Mouse (Mus musculus) forebrain, embryonic 15.5 days (tissue): ENCODE data around the gene Vmn1r42. TPM values are rescaled to one million over a fixed set of nuclear protein-coding genes. Genes with fewer than 3 reads are reported as not detected.
"Not testable (repeated sequence)": the region's sequence is repeated elsewhere in the genome, so short reads cannot be mapped to it uniquely, and the experiment has no call there.

ENCODE experiments used
- ATAC-seq: fragments of 200-750 bp; cut with Nextera tagmentation; replicated peaks from 2 replicates; pipeline ENCODE4 v1.8.0; 2017; ENCODE audit warnings: mild to moderate bottlenecking, moderate TSS enrichment, moderate library complexity
- H3K27ac ChIP-seq: fragments of 300-500 bp; sonication (generic); replicated peaks from 2 replicates; pipeline ENCODE4 v1.5.1; 2015; ENCODE audit warnings: mild to moderate bottlenecking, inconsistent platforms
- H3K27me3 ChIP-seq: fragments of 300-500 bp; sonication (generic); 2 replicates; pipeline ENCODE4 v1.6.1; 2015; ENCODE audit warnings: inconsistent platforms
- H3K36me3 ChIP-seq: fragments of 300-500 bp; sonication (generic); 2 replicates; pipeline ENCODE4 v1.6.1; 2015; ENCODE audit warnings: mild to moderate bottlenecking, inconsistent platforms
- H3K4me1 ChIP-seq: fragments of 300-500 bp; sonication (generic); 2 replicates; pipeline ENCODE4 v1.6.1; 2015; ENCODE audit warnings: inconsistent platforms
- H3K4me2 ChIP-seq: fragments of 300-500 bp; sonication (generic); replicated peaks from 2 replicates; pipeline ENCODE4 v1.6.1; 2015; ENCODE audit warnings: mild to moderate bottlenecking, inconsistent platforms
- H3K4me3 ChIP-seq: fragments of 300-500 bp; sonication (generic); 2 replicates; pipeline ENCODE4 v1.5.1; 2015; ENCODE audit warnings: mild to moderate bottlenecking, inconsistent platforms
- H3K9ac ChIP-seq: fragments of 300-500 bp; sonication (generic); replicated peaks from 2 replicates; pipeline ENCODE4 v1.6.1; 2015; ENCODE audit warnings: mild to moderate bottlenecking, inconsistent platforms
- H3K9me3 ChIP-seq: fragments of 300-500 bp; sonication (generic); 2 replicates; pipeline ENCODE4 v1.6.1; 2016; ENCODE audit warnings: inconsistent platforms
- WGBS: fragments of 180-500 bp; shearing (Covaris S2); methylation state at CpG from one replicate; pipeline ENCODE4 v1.1.7; 2015; ENCODE audit warnings: mixed read lengths; 5-methylcytosine and 5-hydroxymethylcytosine counted together
- polyA plus RNA-seq: library from polyadenylated mRNA; unstranded; fragments of >200 nt; fragmentation: Nextera tagmentation; extraction: Ambion mirVana; gene quantifications from 2 replicates; pipeline ENCODE4 v1.2.1, GENCODE M21; 2015

Vmn1r42 gene
- not detected in 2 replicates for polyA plus RNA-seq

GRCm38 (mm10) chr6:89876313-89876712 is at the start of gene Vmn1r42, which contains the start of gene Vmn1r43:
Vmn1r42 (minus strand) TSS chr6:89876413.
Vmn1r43 (minus strand) TSS chr6:89876413.
- not testable (repeated sequence) for H3K4me3 ChIP-seq, H3K27ac ChIP-seq, H3K9ac ChIP-seq, H3K9me3 ChIP-seq, ATAC-seq, H3K4me1 ChIP-seq, H3K36me3 ChIP-seq, H3K27me3 ChIP-seq, H3K4me2 ChIP-seq
- 84% methylated on average over 3 of the region's 3 CpGs for WGBS

DNA sequence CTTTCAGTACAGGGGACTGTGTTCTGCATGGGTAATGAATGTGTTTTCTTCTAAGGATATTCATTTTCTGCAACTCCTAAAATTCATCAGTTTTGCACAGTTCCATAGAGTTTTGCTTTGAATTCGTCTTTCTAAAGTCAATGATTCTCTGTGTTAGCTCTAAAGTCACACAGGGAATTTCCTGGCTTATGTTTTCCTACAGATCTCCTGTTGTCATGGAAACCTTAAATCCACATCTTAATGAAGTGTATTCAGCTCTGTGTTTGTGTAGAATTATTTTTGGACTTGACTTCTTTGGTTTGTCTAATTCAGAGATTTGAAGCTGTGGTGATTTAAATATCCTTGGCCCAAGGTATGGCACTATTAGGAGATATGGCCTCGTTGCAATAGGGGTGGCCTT is 7.6 kb upstream of the Vmn1r42 start:
- no peak overlapping the region for H3K4me3 ChIP-seq
- no peaks in the 10 kb centered on the region for H3K27me3 ChIP-seq
- no peaks in the 10 kb centered on the region for H3K36me3 ChIP-seq
- 52% methylated on average over 2 of the region's 2 CpGs for WGBS
- ATAC-seq = no peak
- no peaks in the 10 kb centered on the region for H3K9me3 ChIP-seq
- H3K27ac ChIP-seq = no peak overlapping the region
- no peak overlapping the region for H3K9ac ChIP-seq
- no peaks in the 10 kb centered on the region for H3K4me1 ChIP-seq
- no peak overlapping the region for H3K4me2 ChIP-seq

DNA sequence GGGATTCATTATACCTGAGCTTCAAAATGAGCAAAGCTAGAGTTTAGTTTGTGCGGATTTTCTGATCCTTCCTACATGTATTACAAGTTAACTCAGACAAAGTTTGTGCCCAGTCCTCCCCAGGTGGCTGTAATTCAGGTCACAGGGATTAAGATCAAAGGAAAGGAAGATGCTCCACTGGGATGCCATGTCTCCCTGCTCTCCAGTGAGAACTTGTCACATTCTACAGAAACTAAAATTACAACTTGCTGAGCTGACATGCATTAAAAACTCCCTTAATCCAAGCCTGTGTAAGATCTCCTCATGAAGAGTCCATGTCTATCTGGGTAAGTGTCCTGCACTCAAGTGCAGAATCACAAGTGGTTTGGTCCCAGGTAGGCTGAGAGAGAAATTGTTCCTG is 7.1 kb upstream of the Vmn1r42 start, which contains the start of gene Vmn1r44:
Vmn1r44 (plus strand) TSS at position 301 of the 400 bp plus-strand sequence.
- H3K27me3 ChIP-seq = no peaks in the 10 kb centered on the region
- H3K27ac ChIP-seq = no peak within 1 kb of the TSS
- no peak for ATAC-seq
- H3K4me3 ChIP-seq = no peak within 1 kb of the TSS
- no peak within 1 kb of the TSS for H3K9ac ChIP-seq
- no peak within 1 kb of the TSS for H3K4me2 ChIP-seq
- WGBS = 76% methylated on average over 1 of the region's 1 CpGs
- H3K36me3 ChIP-seq = no peaks in the 10 kb centered on the region
- no peaks in the 10 kb centered on the region for H3K9me3 ChIP-seq
- no peaks in the 10 kb centered on the region for H3K4me1 ChIP-seq

DNA sequence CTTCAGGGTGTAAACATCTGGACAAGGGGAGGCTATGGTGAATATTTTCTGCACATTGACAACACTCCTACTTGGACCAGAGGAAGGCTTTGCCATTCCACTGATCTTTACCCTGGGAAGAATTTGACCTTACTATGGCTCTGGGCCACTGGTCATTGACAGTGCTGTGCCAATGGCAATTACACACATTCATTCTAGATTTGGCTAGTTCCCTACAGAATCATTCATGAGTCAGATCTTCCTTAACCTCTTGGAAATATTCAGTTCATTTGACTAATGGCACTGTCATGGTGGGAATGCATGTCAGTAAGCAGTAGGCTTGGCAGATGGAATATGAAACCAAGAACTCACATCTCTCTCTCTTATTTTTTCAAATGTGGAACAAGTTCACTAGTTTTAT is 4.7 kb upstream of the Vmn1r42 start:
- Histone ChIP-seq H3K36me3 (no peaks in the 10 kb centered on the region), H3K4me3 (no peak overlapping the region), H3K9me3 (no peaks in the 10 kb centered on the region), H3K4me1 (no peaks in the 10 kb centered on the region), H3K27me3 (no peaks in the 10 kb centered on the region), H3K4me2 (no peak overlapping the region), H3K9ac (no peak overlapping the region), H3K27ac (no peak overlapping the region)
- ATAC-seq = no peak

DNA sequence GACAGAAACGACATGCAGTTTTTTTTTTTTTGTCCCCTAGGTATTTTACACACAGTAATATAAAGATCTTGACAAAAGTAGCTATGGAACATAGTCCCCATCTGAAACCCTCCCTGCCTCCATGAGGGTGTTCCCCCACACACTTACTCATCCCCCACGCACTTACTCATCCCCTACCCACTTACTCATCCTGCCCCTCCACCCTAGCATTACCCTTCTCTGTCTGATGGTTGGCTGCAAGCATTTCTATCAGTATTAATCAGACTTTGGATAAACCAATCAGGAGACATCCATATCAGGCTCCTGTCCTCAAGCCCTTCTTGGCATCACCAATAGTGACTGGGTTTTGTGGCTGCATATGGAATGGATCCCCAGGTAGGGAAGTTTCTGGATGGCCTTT is 750 bp upstream of the Vmn1r42 start:
- no peaks in the 10 kb centered on the region for H3K27me3 ChIP-seq
- no peak overlapping the region for H3K4me2 ChIP-seq
- no peak overlapping the region for H3K4me3 ChIP-seq
- no peak overlapping the region for H3K27ac ChIP-seq
- no peaks in the 10 kb centered on the region for H3K9me3 ChIP-seq
- WGBS = 75% methylated on average over 2 of the region's 2 CpGs
- H3K36me3 ChIP-seq = no peaks in the 10 kb centered on the region
- ATAC-seq = no peak
- no peak overlapping the region for H3K9ac ChIP-seq
- no peaks in the 10 kb centered on the region for H3K4me1 ChIP-seq

DNA sequence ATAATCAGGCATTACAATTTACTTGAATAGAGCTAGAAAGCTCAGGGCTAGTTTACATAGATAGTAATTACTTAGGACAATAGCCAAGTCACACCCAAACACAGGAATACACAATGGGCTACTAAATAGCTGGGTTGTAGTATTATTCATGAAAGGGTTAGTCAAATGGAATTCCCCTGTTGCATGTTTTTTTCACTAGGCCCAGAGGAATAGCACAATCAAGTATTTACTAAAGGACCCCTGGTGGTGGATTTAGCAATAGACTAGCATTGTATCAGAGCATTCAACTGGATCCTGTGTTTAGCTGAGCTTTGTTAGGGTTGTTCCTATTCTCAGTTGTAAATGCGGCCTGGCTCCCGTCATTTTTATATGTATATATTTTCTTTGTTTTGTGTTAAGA is 8.2 kb downstream of the Vmn1r42 start:
- no peak overlapping the region for H3K4me3 ChIP-seq
- H3K36me3 ChIP-seq = no peaks in the 10 kb centered on the region
- no peak overlapping the region for H3K4me2 ChIP-seq
- no peak overlapping the region for H3K9ac ChIP-seq
- no peaks in the 10 kb centered on the region for H3K4me1 ChIP-seq
- no peak overlapping the region for H3K27ac ChIP-seq
- WGBS = 59% methylated on average over 2 of the region's 2 CpGs
- no peak for ATAC-seq
- H3K9me3 ChIP-seq = 0 out of 2 replicates have a peak, but pooled peaks cover 8% of the 10 kb centered on the region
- no peaks in the 10 kb centered on the region for H3K27me3 ChIP-seq

- no peak overlapping the region for H3K4me2 ChIP-seq
- no peak overlapping the region for H3K27ac ChIP-seq
- no peaks in the 10 kb centered on the region for H3K27me3 ChIP-seq
- H3K36me3 ChIP-seq = no peaks in the 10 kb centered on the region
- 0 out of 2 replicates have a peak, but pooled peaks cover 8% of the 10 kb centered on the region for H3K9me3 ChIP-seq
- no peak for ATAC-seq
- 89% methylated on average over 2 of the region's 2 CpGs for WGBS
- no peaks in the 10 kb centered on the region for H3K4me1 ChIP-seq
- H3K4me3 ChIP-seq = no peak overlapping the region
- H3K9ac ChIP-seq = no peak overlapping the region
Measured at GRCm38 (mm10) chr6:89867276-89867675, 8.9 kb downstream of the Vmn1r42 start.

- WGBS = 84% methylated on average over 4 of the region's 4 CpGs
- ATAC-seq = no peak
Measured at GRCm38 (mm10) chr6:89863792-89864191, 12.4 kb downstream of the Vmn1r42 start.

DNA sequence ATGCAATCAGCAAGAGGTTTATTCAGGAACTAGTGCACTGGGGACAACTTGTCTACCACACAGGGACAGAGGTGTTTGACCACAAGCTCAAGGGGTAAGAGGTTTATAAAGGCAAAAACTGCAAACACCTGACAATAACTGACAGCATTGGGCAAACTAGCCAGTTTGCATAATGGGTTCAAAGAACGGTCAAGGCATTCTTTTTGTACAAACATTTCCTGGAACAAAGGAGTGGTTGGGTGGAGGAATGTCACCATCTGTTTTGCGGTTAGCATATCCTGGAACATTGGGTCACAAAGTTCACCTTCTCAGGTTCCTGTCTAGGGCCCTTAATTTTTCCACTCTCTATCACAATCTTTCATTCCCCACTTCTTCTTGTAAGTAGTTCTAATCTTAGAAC is 16.4 kb downstream of the Vmn1r42 start:
- Histone ChIP-seq H3K9ac (no peak overlapping the region), H3K36me3 (no peaks in the 10 kb centered on the region), H3K27me3 (no peaks in the 10 kb centered on the region), H3K27ac (no peak overlapping the region), H3K9me3 (0 out of 2 replicates have a peak, but pooled peaks cover 8% of the 10 kb centered on the region), H3K4me2 (no peak overlapping the region), H3K4me3 (no peak overlapping the region), H3K4me1 (no peaks in the 10 kb centered on the region)
- 91% methylated on average over 2 of the region's 2 CpGs for WGBS
- no peak for ATAC-seq

More at GRCm38 (mm10) chr6:89863792-89864191, 12.4 kb downstream of the Vmn1r42 start:
- Histone ChIP-seq H3K36me3 (no peaks in the 10 kb centered on the region), H3K4me1 (no peaks in the 10 kb centered on the region), H3K4me3 (no peak overlapping the region), H3K27ac (no peak overlapping the region), H3K4me2 (no peak overlapping the region), H3K27me3 (no peaks in the 10 kb centered on the region), H3K9ac (no peak overlapping the region), H3K9me3 (0 out of 2 replicates have a peak, but pooled peaks cover 8% of the 10 kb centered on the region)

GRCm38 (mm10) chr6:89857552-89857951 is 18.7 kb downstream of the Vmn1r42 start:
- Histone ChIP-seq H3K4me2 (no peak overlapping the region), H3K4me3 (no peak overlapping the region), H3K27ac (no peak overlapping the region), H3K36me3 (no peaks in the 10 kb centered on the region), H3K27me3 (no peaks in the 10 kb centered on the region), H3K9me3 (no peaks in the 10 kb centered on the region), H3K9ac (no peak overlapping the region), H3K4me1 (no peaks in the 10 kb centered on the region)
- 78% methylated on average over 3 of the region's 3 CpGs for WGBS
- no peak for ATAC-seq

Other genes starting within 250 kb of the Vmn1r42 start
- 11.7 and 12.1 TPM in 2 replicates for gene Txnrd3, start 232.4 kb downstream of the Vmn1r42 start, polyA plus RNA-seq
- gene Vmn1r40, start 168.9 kb downstream of the Vmn1r42 start, polyA plus RNA-seq = not detected in 2 replicates
- not detected in 2 replicates for gene Vmn1r41, start 135.6 kb downstream of the Vmn1r42 start, polyA plus RNA-seq
- gene Vmn1r43, start within 50 bp of the Vmn1r42 start, polyA plus RNA-seq = not detected in 2 replicates
- gene Vmn1r44, start 7.2 kb upstream of the Vmn1r42 start, polyA plus RNA-seq = not detected in 2 replicates
- not detected in 2 replicates for gene Vmn1r45, start 64.2 kb upstream of the Vmn1r42 start, polyA plus RNA-seq
- not detected in 2 replicates for gene Vmn1r46, start 92.9 kb upstream of the Vmn1r42 start, polyA plus RNA-seq
- not detected in 2 replicates for gene Vmn1r47, start 139.7 kb upstream of the Vmn1r42 start, polyA plus RNA-seq
- gene Vmn1r48, start 160.4 kb upstream of the Vmn1r42 start, polyA plus RNA-seq = not detected in 2 replicates
- not detected in 2 replicates for gene Vmn1r49, start 202.1 kb upstream of the Vmn1r42 start, polyA plus RNA-seq
- gene Vmn1r50, start 225.0 kb upstream of the Vmn1r42 start, polyA plus RNA-seq = not detected in 2 replicates
- gene Vmn1r51, start 246.2 kb upstream of the Vmn1r42 start, polyA plus RNA-seq = not detected in 2 replicates